Comparison of ENCODE assay signal across 8 mouse cellular contexts in genomic region chr3:51532282-51532620, GRCm38 (mm10). TPM values are rescaled to one million over a fixed set of nuclear protein-coding genes. Genes with fewer than 3 reads are reported as not detected.
A peak's percentile ranks its signal among the peaks of the same experiment; 100 is the strongest.
DNase-seq lines count a peak whose midpoint lies in the region; ATAC-seq and TF ChIP-seq lines count a peak whose summit lies in the region.

No protein-coding gene starts in this region.

- no peak for DNase-seq in kidney, postnatal 25 days
- no peak for DNase-seq in midbrain, embryonic 14.5 days
- no peak for DNase-seq in midbrain, embryonic 10.5 days (ENCODE audit: low spot score)
- DNase-seq in stomach, postnatal 0 days (ENCODE audit: low spot score), result no peak
- DNase-seq in adipocyte (ENCODE audit: low spot score), result no peak
- DNase-seq in frontal cortex, postnatal 10 days (ENCODE audit: low spot score in 2 of 2), result no peak

- H3K36me3 ChIP-seq in kidney, embryonic 14.5 days (ENCODE audit: control insufficient read depth, insufficient read depth, low read length), result peaks cover 54% of the 10 kb centered on the region
- peaks cover 87% of the 10 kb centered on the region for H3K36me3 ChIP-seq in midbrain, embryonic 14.5 days (ENCODE audit: control insufficient read depth, insufficient read depth, low read length)
- peaks cover 95% of the 10 kb centered on the region for H3K36me3 ChIP-seq in midbrain, embryonic 10.5 days
- peaks cover 89% of the 10 kb centered on the region for H3K36me3 ChIP-seq in limb, embryonic 13.5 days
- peaks cover 16% of the 10 kb centered on the region; the same call in 1 of the 2 replicates for H3K36me3 ChIP-seq in stomach, postnatal 0 days (ENCODE audit: control insufficient read depth, insufficient read depth, low read length)

- no peak overlapping the region for H3K9ac ChIP-seq in kidney, embryonic 14.5 days (ENCODE audit: low read depth, low read length)
- no peak overlapping the region for H3K9ac ChIP-seq in midbrain, embryonic 14.5 days (replicated peaks; ENCODE audit: low read length)
- no peak overlapping the region for H3K9ac ChIP-seq in limb, embryonic 13.5 days
- no peak overlapping the region for H3K9ac ChIP-seq in stomach, postnatal 0 days (ENCODE audit: low read length)

- peaks cover 24% of the 10 kb centered on the region for H3K4me1 ChIP-seq in kidney, embryonic 14.5 days (ENCODE audit: control insufficient read depth, insufficient read depth, low read length)
- no peaks in the 10 kb centered on the region for H3K4me1 ChIP-seq in midbrain, embryonic 14.5 days (ENCODE audit: control insufficient read depth, insufficient read depth, low read length)
- H3K4me1 ChIP-seq in midbrain, embryonic 10.5 days, result no peaks in the 10 kb centered on the region
- peaks cover 25% of the 10 kb centered on the region for H3K4me1 ChIP-seq in limb, embryonic 13.5 days
- H3K4me1 ChIP-seq in stomach, postnatal 0 days (replicated peaks; ENCODE audit: control insufficient read depth, insufficient read depth), result 0 out of 2 replicates have a peak, but pooled peaks cover 4% of the 10 kb centered on the region

- no peak overlapping the region for H3K4me3 ChIP-seq in kidney, embryonic 14.5 days (ENCODE audit: low read length)
- no peak overlapping the region for H3K4me3 ChIP-seq in midbrain, embryonic 14.5 days (replicated peaks; ENCODE audit: low read depth, low read length)
- no peak overlapping the region for H3K4me3 ChIP-seq in midbrain, embryonic 10.5 days
- H3K4me3 ChIP-seq in limb, embryonic 13.5 days, result no peak overlapping the region
- H3K4me3 ChIP-seq in stomach, postnatal 0 days (ENCODE audit: low read depth, low read length), result no peak overlapping the region

- H3K9me3 ChIP-seq in kidney, embryonic 14.5 days (ENCODE audit: control insufficient read depth, low read length), result no peaks in the 10 kb centered on the region
- H3K9me3 ChIP-seq in midbrain, embryonic 14.5 days (ENCODE audit: control insufficient read depth, low read length), result no peaks in the 10 kb centered on the region
- H3K9me3 ChIP-seq in midbrain, embryonic 10.5 days (replicated peaks), result no peaks in the 10 kb centered on the region
- no peaks in the 10 kb centered on the region for H3K9me3 ChIP-seq in limb, embryonic 13.5 days
- H3K9me3 ChIP-seq in stomach, postnatal 0 days (ENCODE audit: control insufficient read depth, low read length), result no peaks in the 10 kb centered on the region

- 36% methylated on average over 5 of the region's 5 CpGs for WGBS in kidney, embryonic 14.5 days
- 80% methylated on average over 5 of the region's 5 CpGs for WGBS in midbrain, embryonic 14.5 days
- 92% methylated on average over 5 of the region's 5 CpGs for WGBS in midbrain, embryonic 10.5 days
- WGBS in limb, embryonic 13.5 days, result 79% methylated on average over 5 of the region's 5 CpGs
- WGBS in stomach, postnatal 0 days, result 32% methylated on average over 5 of the region's 5 CpGs

- H3K27ac ChIP-seq in kidney, embryonic 14.5 days (ENCODE audit: low read depth, low read length), result peak overlapping the region; percentile 73; the same call in 1 of the 2 replicates
- 0 out of 2 replicates have a peak overlapping the region, but pooled peaks have one; percentile 41 for H3K27ac ChIP-seq in midbrain, embryonic 14.5 days (replicated peaks; ENCODE audit: low read depth, low read length)
- H3K27ac ChIP-seq in midbrain, embryonic 10.5 days (replicated peaks), result no peak overlapping the region
- peak overlapping the region; percentile 39; the same call in 1 of the 2 replicates for H3K27ac ChIP-seq in limb, embryonic 13.5 days
- H3K27ac ChIP-seq in stomach, postnatal 0 days (replicated peaks), result peak overlapping the region; percentile 74

- no peak for ATAC-seq in kidney, embryonic 14.5 days (ENCODE audit: low FRiP score, low TSS enrichment)
- no peak for ATAC-seq in midbrain, embryonic 14.5 days (ENCODE audit: low FRiP score, low TSS enrichment)
- no peak for ATAC-seq in limb, embryonic 13.5 days (ENCODE audit: low FRiP score, low read depth)
- ATAC-seq in stomach, postnatal 0 days (ENCODE audit: low FRiP score, low TSS enrichment), result peak; percentile 76

- H3K4me2 ChIP-seq in kidney, embryonic 14.5 days (replicated peaks; ENCODE audit: low read depth, low read length), result no peak overlapping the region
- no peak overlapping the region for H3K4me2 ChIP-seq in midbrain, embryonic 14.5 days (ENCODE audit: low read length)
- H3K4me2 ChIP-seq in limb, embryonic 13.5 days (replicated peaks), result no peak overlapping the region
- H3K4me2 ChIP-seq in stomach, postnatal 0 days (replicated peaks; ENCODE audit: low read depth), result no peak overlapping the region

- no peaks in the 10 kb centered on the region for H3K27me3 ChIP-seq in kidney, embryonic 14.5 days (ENCODE audit: control insufficient read depth, insufficient read depth, low read length)
- H3K27me3 ChIP-seq in midbrain, embryonic 14.5 days (ENCODE audit: control insufficient read depth, insufficient read depth, low read length), result no peaks in the 10 kb centered on the region
- no peaks in the 10 kb centered on the region for H3K27me3 ChIP-seq in midbrain, embryonic 10.5 days (ENCODE audit: low read depth, poor library complexity, severe bottlenecking)
- no peaks in the 10 kb centered on the region for H3K27me3 ChIP-seq in limb, embryonic 13.5 days
- no peaks in the 10 kb centered on the region for H3K27me3 ChIP-seq in stomach, postnatal 0 days (ENCODE audit: control insufficient read depth, insufficient read depth, low read length)

- no peak for TF ChIP-seq CTCF in stomach, postnatal 0 days (IDR thresholded peaks at IDR 0.05; ENCODE audit: low read depth)

- no peak for TF ChIP-seq EP300 in stomach, postnatal 0 days (optimal IDR thresholded peaks at IDR 0.05)

RNA-seq across cellular contexts. Expression of gene Setd7, which starts 28.4 kb away (rescaled TPM):
- polyA plus RNA-seq in kidney, embryonic 14.5 days (2014; fragmentation: Nextera tagmentation; extraction: Ambion mirVana), result 4.3 and 4.7 TPM in 2 replicates
- 3.4 and 3.6 TPM in 2 replicates for polyA plus RNA-seq in midbrain, embryonic 14.5 days (2014; fragmentation: Nextera tagmentation; extraction: Ambion mirVana)
- polyA plus RNA-seq in midbrain, embryonic 10.5 days (2016; fragmentation: Nextera tagmentation; extraction: Ambion mirVana), result 2.8 TPM in 2 replicates
- polyA plus RNA-seq in limb, embryonic 13.5 days (2015; fragmentation: Nextera tagmentation; extraction: Ambion mirVana), result 4.9 and 5.1 TPM in 2 replicates
- polyA plus RNA-seq in stomach, postnatal 0 days (2015; fragmentation: Nextera tagmentation; extraction: Ambion mirVana), result 1.5 and 1.8 TPM in 2 replicates

RNA-seq across cellular contexts. Expression of gene Rab33b, which starts 48.5 kb away (rescaled TPM):
- 10.5 and 17.5 TPM in 2 replicates for polyA plus RNA-seq in kidney, embryonic 14.5 days (2014; fragmentation: Nextera tagmentation; extraction: Ambion mirVana)
- 22.2 and 30.3 TPM in 2 replicates for polyA plus RNA-seq in midbrain, embryonic 14.5 days (2014; fragmentation: Nextera tagmentation; extraction: Ambion mirVana)
- polyA plus RNA-seq in midbrain, embryonic 10.5 days (2016; fragmentation: Nextera tagmentation; extraction: Ambion mirVana), result 12.8 and 14.1 TPM in 2 replicates
- polyA plus RNA-seq in limb, embryonic 13.5 days (2015; fragmentation: Nextera tagmentation; extraction: Ambion mirVana), result 29.1 and 29.5 TPM in 2 replicates
- polyA plus RNA-seq in stomach, postnatal 0 days (2015; fragmentation: Nextera tagmentation; extraction: Ambion mirVana), result 15.9 TPM in 2 replicates
